Mouse (Mus musculus): ENCODE results near the gene Sox4. TPM values are rescaled to one million over a fixed set of nuclear protein-coding genes. Genes with fewer than 3 reads are reported as not detected.

The Sox4 gene
- total RNA-seq, 2 experiments from 2014 or later, result 18.6 to 21.2 TPM

DNA sequence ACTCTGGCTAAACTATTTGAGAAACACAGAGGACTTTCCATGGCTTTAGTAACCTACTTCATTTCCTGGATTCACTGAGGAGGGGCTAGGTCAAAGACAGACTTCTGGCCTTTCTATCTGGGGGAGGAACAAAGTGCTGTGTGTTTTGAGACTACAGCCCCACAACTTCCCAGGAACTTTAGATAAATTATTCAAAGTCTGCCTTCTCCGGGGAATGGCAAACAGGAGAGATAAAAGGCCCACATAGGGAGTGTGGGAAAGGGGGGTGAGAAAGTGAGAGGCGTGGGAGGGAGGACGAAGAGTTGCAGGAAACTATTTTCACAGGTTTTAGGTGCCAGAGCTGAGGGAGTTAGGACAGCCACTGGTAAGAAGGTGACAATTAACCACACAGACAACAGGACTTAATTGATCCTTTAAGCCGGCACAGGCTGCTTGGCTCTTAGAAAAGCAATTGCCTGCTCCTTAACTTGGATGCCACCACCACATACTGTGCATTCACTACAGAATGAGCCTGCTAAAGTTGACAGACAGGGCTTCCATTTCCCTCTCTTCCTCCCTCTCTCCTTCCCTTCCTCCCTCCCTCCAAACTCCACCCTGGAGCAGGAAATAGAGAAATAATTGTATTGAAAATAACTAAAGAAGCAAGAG, 11.4 kb downstream of the Sox4 start:
- TF ChIP-seq CTCF (conservative IDR thresholded peaks at IDR 0.05), result no peak
- Histone ChIP-seq H3K4me3 (no peak overlapping the region), H3K27ac (no peak overlapping the region)
- DNase-seq (ENCODE audit: low spot score in 2 of 2), result no peak

DNA sequence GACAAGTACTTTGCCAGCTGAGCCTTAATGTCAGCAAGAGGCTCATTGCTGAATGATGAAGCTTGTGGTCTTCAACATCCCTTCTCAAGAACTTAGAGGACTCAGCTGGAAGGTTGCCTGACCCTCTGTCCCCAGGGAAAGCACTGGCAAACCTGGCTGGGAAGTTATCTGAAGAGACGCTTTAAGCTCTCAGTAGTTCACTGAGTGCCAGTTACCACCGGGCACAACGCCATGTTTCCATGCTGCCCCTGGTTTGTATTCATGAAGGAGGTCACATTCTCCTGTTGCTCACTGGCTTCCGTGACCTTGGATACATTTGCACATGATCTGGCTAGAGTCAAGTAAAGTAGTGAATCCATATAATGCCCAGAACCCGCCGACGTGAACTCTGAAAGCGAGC, 20.1 kb downstream of the Sox4 start:
- H3K27ac ChIP-seq, result no peak overlapping the region
- TF ChIP-seq CTCF (conservative IDR thresholded peaks at IDR 0.05), result no peak
- no peak overlapping the region for H3K4me3 ChIP-seq
- no peak for DNase-seq (ENCODE audit: low spot score in 2 of 2)

DNA sequence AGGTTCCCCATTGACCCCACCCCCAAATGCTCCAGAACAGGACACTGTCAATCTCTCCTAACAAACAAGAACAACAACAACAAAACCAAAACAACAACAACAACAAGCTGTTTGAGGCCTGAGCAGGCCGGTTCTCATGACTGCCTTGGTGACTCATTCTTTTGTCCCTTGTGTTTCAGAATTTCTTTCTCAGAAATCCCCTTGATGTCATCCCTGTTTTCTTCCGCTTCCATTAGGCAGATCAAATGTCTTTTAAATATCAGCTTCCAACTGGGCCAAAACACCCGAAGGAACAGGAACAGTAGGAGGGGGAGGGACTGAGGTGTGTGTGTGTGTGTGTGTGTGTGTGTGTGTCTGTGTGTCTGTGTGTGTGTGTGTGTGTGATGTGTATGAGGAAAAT, 21.7 kb downstream of the Sox4 start:
- no peak for DNase-seq (ENCODE audit: low spot score in 2 of 2)
- Histone ChIP-seq H3K4me3 (no peak overlapping the region), H3K27ac (no peak overlapping the region)
- no peak for TF ChIP-seq CTCF (conservative IDR thresholded peaks at IDR 0.05)

DNA sequence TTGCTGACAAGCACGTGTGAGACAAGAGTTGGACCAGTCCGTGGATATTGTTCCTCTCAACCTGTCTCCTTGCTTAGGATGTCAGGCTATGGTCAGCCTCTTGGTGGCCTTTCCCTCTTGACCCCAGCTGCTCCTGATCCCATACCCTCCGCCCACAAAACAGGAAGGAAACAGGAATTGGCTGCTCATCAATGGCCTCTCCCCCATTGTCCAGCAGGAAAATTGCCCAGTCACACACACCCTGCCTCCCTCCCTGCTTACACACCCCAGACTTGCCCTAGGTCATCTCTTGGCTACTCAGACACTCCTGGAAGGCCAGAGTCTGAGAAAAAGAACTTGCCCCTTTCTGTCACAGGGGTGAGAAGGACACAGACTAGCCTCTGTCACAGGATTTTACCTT, 22.2 kb downstream of the Sox4 start:
- no peak for TF ChIP-seq CTCF (conservative IDR thresholded peaks at IDR 0.05)
- no peak overlapping the region for H3K4me3 ChIP-seq
- H3K27ac ChIP-seq, result no peak overlapping the region
- DNase-seq (ENCODE audit: low spot score in 2 of 2), result no peak

DNA sequence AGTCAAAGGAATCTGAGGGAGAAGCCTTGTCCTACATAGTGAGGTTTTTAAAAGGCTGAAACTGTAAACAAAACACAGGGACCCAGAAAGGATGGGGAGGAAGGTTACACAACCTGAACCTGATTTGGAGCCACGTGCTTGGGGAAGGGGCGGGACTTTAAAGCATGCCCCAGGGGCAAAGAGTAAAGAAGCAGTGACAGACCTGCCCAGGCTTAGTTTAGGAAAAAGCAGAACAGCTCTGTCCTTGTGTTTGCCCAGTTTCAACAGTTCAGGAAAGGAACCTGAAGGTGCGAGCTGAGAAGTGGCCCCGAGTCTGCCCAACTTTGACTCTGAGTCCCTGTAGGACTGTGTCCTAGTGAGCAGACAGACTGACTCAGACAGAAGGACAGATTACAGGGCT, 23.1 kb downstream of the Sox4 start:
- TF ChIP-seq CTCF (conservative IDR thresholded peaks at IDR 0.05), result no peak
- no peak overlapping the region for H3K27ac ChIP-seq
- DNase-seq (ENCODE audit: low spot score in 2 of 2), result no peak
- H3K4me3 ChIP-seq, result no peak overlapping the region

DNA sequence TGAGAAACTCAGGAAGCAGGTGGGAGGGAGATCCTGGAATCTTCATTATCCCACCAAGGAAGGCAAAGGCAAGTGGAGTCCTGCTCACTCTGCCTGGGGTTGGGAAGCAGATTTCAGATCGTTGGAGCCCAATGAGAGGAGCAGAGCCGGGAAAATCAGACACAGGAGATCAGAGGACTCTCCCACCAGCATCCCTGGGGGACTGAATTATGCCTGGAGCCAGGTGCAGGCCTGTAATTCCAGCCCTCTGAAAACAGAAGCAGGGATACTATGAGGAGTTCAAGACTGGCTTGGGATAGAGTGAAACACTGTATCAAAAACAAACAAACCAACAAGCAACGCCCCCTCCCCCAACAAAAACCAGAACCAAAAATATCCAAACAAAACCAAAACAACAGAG, 23.6 kb downstream of the Sox4 start:
- no peak for TF ChIP-seq CTCF (conservative IDR thresholded peaks at IDR 0.05)

DNA sequence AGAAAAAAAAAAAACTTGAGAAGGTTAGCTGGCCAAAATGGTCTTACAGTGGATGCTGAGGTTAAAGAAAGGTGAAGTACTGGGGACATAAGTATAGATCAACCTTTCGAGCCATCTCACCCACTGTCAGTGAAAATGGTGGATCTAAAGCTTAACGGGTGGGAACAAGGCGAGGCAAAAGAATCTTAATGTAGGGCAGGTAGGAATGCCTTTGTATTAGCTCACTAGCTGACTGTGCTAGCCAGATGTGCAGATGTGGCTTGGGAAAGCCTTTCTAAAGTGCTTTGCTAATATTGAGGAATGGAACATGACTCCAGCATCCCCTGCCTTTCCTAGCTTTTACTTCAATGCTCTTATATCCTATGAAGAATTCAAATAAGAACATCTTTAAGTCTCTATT, 30.4 kb downstream of the Sox4 start:
- TF ChIP-seq CTCF (conservative IDR thresholded peaks at IDR 0.05), result no peak
- Histone ChIP-seq H3K4me3 (no peak overlapping the region), H3K27ac (no peak overlapping the region)
- DNase-seq (ENCODE audit: low spot score in 2 of 2), result no peak

More for the DNA sequence above, 23.6 kb downstream of the Sox4 start:
- DNase-seq (ENCODE audit: low spot score in 2 of 2), result no peak
- Histone ChIP-seq H3K27ac (no peak overlapping the region), H3K4me3 (no peak overlapping the region)

DNA sequence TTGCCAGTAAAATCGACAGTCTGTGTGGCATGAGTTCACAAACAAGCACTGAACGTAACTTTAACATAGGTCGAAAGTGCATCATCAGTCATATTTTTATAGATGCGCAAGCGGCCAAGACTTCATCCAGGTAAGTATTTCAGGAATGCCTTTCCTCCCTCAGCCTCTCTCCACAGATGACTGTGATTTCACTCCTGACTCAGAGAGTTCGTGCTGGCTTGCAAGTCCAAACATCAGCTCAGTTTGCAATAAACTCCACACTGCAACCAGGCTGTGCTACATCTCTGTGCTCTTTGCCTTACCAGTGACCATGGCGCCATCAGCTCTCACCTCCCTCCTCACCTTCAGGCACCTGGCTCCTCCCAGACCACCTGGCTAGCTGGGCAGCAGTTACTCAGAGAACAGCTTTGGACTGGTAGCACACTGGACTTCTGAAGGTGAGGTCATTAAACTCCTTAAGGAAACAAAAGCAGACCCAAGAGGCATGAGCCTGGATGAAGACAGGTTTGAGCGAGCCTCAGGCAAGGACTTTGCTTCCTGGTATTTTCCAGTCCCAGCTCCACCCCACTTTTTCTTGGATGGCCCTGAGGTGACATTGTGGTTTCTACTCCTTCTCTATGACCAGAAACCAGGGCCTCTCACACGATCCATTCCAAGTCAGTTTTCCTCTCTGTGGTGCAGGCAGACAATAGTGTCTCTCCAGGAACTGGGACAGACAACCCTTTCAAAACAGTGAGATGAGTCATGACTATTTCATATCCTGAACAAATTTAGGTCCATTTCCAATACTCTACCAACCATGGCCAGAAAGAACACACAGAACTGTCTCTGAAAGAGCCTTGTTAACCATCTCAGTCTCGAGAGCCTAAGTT, 35.9 kb downstream of the Sox4 start:
- no peak for TF ChIP-seq CTCF (conservative IDR thresholded peaks at IDR 0.05)
- no peak for DNase-seq (ENCODE audit: low spot score in 2 of 2)
- H3K4me3 ChIP-seq, result no peak overlapping the region
- no peak overlapping the region for H3K27ac ChIP-seq

DNA sequence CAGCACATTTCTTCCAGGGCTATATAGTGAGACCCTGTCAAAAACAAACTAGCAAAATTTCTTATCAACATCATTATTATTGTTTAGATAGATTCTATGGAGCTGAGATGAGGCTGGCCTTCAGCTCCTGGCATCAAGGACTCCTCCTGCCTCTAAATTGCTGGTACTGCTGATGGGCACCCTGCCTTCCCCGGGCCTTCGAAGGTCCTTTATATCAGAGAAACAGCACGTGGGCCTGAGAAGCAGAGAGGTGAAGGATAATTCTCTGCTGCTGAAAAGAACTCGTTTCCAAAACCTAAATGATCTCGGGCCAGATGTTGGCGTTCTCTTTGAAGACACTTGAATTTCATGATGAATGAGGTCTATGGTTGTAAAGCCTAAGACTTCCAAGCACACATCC, 39.9 kb downstream of the Sox4 start:
- no peak for DNase-seq (ENCODE audit: low spot score in 2 of 2)
- no peak overlapping the region for H3K4me3 ChIP-seq
- no peak overlapping the region for H3K27ac ChIP-seq
- TF ChIP-seq CTCF (conservative IDR thresholded peaks at IDR 0.05), result no peak

DNA sequence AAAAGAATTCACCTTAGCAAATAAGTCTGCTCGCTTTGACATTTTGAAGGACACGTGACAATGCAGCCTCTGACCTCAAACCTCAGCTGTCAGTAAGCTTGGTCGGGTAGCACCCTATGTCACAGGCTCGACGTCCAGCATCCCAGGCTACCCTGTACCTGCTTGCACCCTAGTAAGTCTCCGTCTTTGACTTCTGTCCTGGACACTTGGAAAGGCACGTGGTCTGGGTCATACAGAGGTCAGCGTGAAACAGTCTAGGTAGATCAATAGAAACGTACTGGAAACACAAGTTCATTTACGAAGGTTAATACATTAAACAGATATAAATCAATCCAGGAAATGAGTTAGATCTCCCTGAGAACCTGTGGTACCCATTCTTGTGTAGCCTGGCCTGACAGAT, 46.5 kb downstream of the Sox4 start:
- Histone ChIP-seq H3K27ac (no peak overlapping the region), H3K4me3 (no peak overlapping the region)
- DNase-seq (ENCODE audit: low spot score in 2 of 2), result no peak
- TF ChIP-seq CTCF (conservative IDR thresholded peaks at IDR 0.05), result no peak

Data from layer of hippocampus, adult 2 months (tissue).